Mouse (Mus musculus): Measurements from ENCODE around the gene Spaca3. TPM values are rescaled to one million over a fixed set of nuclear protein-coding genes. Genes with fewer than 3 reads are reported as not detected.

The Spaca3 gene
- total and polyA plus RNA-seq, 3 experiments = not detected

- in situ Hi-C loops (cut with MboI; ENCODE audit: low pct_ligation_motif_present, low pct_unique_long_range_greater_than_20kb, low sequenced_read_pairs) = loop anchor here (5.0 to 25.0 kb wide), 3 partner anchors 113 to 523 kb away; no protein-coding TSS in a partner anchor
- Histone ChIP-seq H3K4me2 (ENCODE audit: insufficient read depth, low read depth, poor library complexity, severe bottlenecking) (peak within 1 kb of the TSS; percentile 91), H3K36me3 (replicated peaks in 1 of 2; ENCODE audit: control insufficient read depth in 1 of 2, insufficient read depth in 1 of 2, low read length in 1 of 2) (peaks cover 0 to 18% of the 10 kb centered on the region in 2 experiments), H3K4me1 (ENCODE audit: control insufficient read depth in 1 of 2, insufficient read depth in 2 of 2) (peaks cover 10 to 28% of the 10 kb centered on the region in 2 experiments), H3K79me2 (replicated peaks; ENCODE audit: control insufficient read depth, extremely low read depth, insufficient read depth, poor library complexity, severe bottlenecking) (no peaks in the 10 kb centered on the region), H3K27me3 (replicated peaks) (peaks cover 17% of the 10 kb centered on the region), H3K9ac (ENCODE audit: insufficient read depth, low read depth) (peak within 1 kb of the TSS; percentile 65), H3K27ac (ENCODE audit: insufficient read depth, low read depth) (no peak within 1 kb of the TSS), H3K9me3 (replicated peaks; ENCODE audit: low read length) (no peaks in the 10 kb centered on the region), H3K4me3 (replicated peaks in 1 of 3; ENCODE audit: low read depth in 2 of 3, low read length in 2 of 3, poor library complexity in 1 of 3) (peak within 1 kb of the TSS; percentile 53 to 65 (median 54))
- no peak for TF ChIP-seq CHD2 (IDR thresholded peaks at IDR 0.05; ENCODE audit: low read length)
- TF ChIP-seq SIN3A (IDR thresholded peaks at IDR 0.05; ENCODE audit: low read length) = 0 out of 2 replicates have a peak, but pooled peaks have one; percentile 45
- no peak for TF ChIP-seq PAX5 (IDR thresholded peaks at IDR 0.05; ENCODE audit: low read length)
- no peak for TF ChIP-seq MYC (IDR thresholded peaks at IDR 0.05; ENCODE audit: low read depth, low read length)
- no peak for TF ChIP-seq USF2 (conservative IDR thresholded peaks at IDR 0.05; ENCODE audit: low read depth, low read length)
- TF ChIP-seq UBTF (IDR thresholded peaks at IDR 0.05; ENCODE audit: low read depth, low read length) = no peak
- no peak for TF ChIP-seq RAD21 (IDR thresholded peaks at IDR 0.05; ENCODE audit: low read depth, low read length)
- no peak for TF ChIP-seq TCF12 (IDR thresholded peaks at IDR 0.05; ENCODE audit: low read depth, low read length)
- DNase-seq (ENCODE audit: extremely low read depth) = no peak
- dilution Hi-C loops (cut with MboI; ENCODE audit: extremely low pct_ligation_motif_present, extremely low pct_unique_long_range_greater_than_20kb, low sequenced_read_pairs) = no loop called here
Measured at GRCm38 (mm10) chr11:80809993-80810821, 48.0 kb upstream of the Spaca3 start, which contains the start of gene Tmem98. Gene Tmem98 (plus strand): TSS chr11:80810175.

DNA sequence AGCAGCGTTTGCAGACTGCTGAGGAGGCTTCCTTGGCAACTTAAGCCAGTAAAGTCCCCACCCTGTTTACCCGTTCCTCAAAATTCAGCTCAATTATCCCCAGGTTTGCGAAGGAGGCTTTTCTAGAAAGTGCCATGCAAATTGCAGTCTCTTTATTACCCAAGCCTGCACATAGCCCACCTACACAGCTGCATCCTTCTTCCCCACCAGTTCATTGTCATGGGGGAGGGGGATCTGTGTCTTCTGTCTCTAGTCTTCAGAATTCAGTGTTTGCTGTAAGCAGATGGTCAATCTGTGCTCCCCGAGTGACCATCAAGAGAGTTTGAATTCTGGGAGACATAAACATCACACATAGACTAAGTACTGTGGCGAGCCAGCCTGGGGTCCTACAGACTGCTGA lies 47.0 kb upstream of the Spaca3 start:
- H3K27me3 ChIP-seq (replicated peaks) = peaks cover 17% of the 10 kb centered on the region
- peaks cover 0 to 22% of the 10 kb centered on the region in 2 experiments for H3K36me3 ChIP-seq (replicated peaks in 1 of 2; ENCODE audit: control insufficient read depth in 1 of 2, insufficient read depth in 1 of 2, low read length in 1 of 2)
- H3K27ac ChIP-seq (ENCODE audit: insufficient read depth, low read depth) = no peak overlapping the region
- TF ChIP-seq SMC3 (IDR thresholded peaks at IDR 0.05; ENCODE audit: low read depth, low read length) (no peak), MEF2A (IDR thresholded peaks at IDR 0.05; ENCODE audit: borderline replicate concordance, low read depth, low read length) (no peak), USF1 (IDR thresholded peaks at IDR 0.05; ENCODE audit: low read depth, low read length) (no peak), EP300 (IDR thresholded peaks at IDR 0.05; ENCODE audit: low read length) (no peak), TBP (conservative IDR thresholded peaks at IDR 0.05; ENCODE audit: low read depth, low read length) (no peak), POLR2AphosphoS2 (IDR thresholded peaks at IDR 0.05; ENCODE audit: low read depth, low read length) (no peak), RCOR1 (conservative IDR thresholded peaks at IDR 0.05; ENCODE audit: low read depth, low read length) (no peak), HCFC1 (IDR thresholded peaks at IDR 0.05; ENCODE audit: low read depth, low read length) (no peak), ZMIZ1 (IDR thresholded peaks at IDR 0.05; ENCODE audit: low read depth, low read length) (no peak), NELFE (IDR thresholded peaks at IDR 0.05; ENCODE audit: low read depth, low read length) (no peak), SIN3A (IDR thresholded peaks at IDR 0.05; ENCODE audit: low read length) (no peak), MYC (IDR thresholded peaks at IDR 0.05; ENCODE audit: low read depth, low read length) (no peak)
- H3K4me1 ChIP-seq (ENCODE audit: control insufficient read depth in 1 of 2, insufficient read depth in 2 of 2) = peaks cover 10 to 31% of the 10 kb centered on the region in 2 experiments
- H3K4me2 ChIP-seq (ENCODE audit: insufficient read depth, low read depth, poor library complexity, severe bottlenecking) = peak overlapping the region; percentile 91
- dilution Hi-C loops (cut with MboI; ENCODE audit: extremely low pct_ligation_motif_present, extremely low pct_unique_long_range_greater_than_20kb, low sequenced_read_pairs) = no loop called here
- peak; percentile 37 for DNase-seq (ENCODE audit: extremely low read depth)
- H3K4me3 ChIP-seq (replicated peaks in 1 of 3; ENCODE audit: low read depth in 2 of 3, low read length in 2 of 3, poor library complexity in 1 of 3) = peak overlapping the region in 2 of 3 experiments; percentile 53 to 54
- H3K79me2 ChIP-seq (replicated peaks; ENCODE audit: control insufficient read depth, extremely low read depth, insufficient read depth, poor library complexity, severe bottlenecking) = no peaks in the 10 kb centered on the region
- in situ Hi-C loops (cut with MboI; ENCODE audit: low pct_ligation_motif_present, low pct_unique_long_range_greater_than_20kb, low sequenced_read_pairs) = loop anchor here (5.0 to 25.0 kb wide), 3 partner anchors 114 to 524 kb away; no protein-coding TSS in a partner anchor
- H3K9ac ChIP-seq (ENCODE audit: insufficient read depth, low read depth) = peak overlapping the region; percentile 65; the same call in 1 of the 2 replicates
- H3K9me3 ChIP-seq (replicated peaks; ENCODE audit: low read length) = no peaks in the 10 kb centered on the region

All from CH12.LX (cell line).